Mouse (Mus musculus) forebrain, embryonic 14.5 days (tissue): ENCODE data around the gene Krt14. TPM values are rescaled to one million over a fixed set of nuclear protein-coding genes. Genes with fewer than 3 reads are reported as not detected.

Experiments
- ATAC-seq: fragments of 200-750 bp; cut with Nextera tagmentation; 2 replicates; pipeline ENCODE4 v1.8.0; 2017; ENCODE audit warnings: mild to moderate bottlenecking, moderate library complexity
- DNase-seq: peaks from one replicate; pipeline ENCODE4 v3.0.0-alpha.2; 2015; ENCODE audit warnings: low spot score
- H3K27ac ChIP-seq: fragments of 300-500 bp; sonication (generic); 2 replicates; pipeline ENCODE4 v1.5.1; 2014; ENCODE audit warnings: low read depth, mild to moderate bottlenecking, control low read depth, low read length, moderate library complexity
- H3K27me3 ChIP-seq: fragments of 300-500 bp; sonication (generic); replicated peaks from 2 replicates; pipeline ENCODE4 v1.6.1; 2014; ENCODE audit warnings: low read length, control low read depth, mixed read lengths; ENCODE audit not compliant: control insufficient read depth, insufficient read depth
- H3K36me3 ChIP-seq: fragments of 300-500 bp; sonication (generic); 2 replicates; pipeline ENCODE4 v1.6.1; 2014; ENCODE audit warnings: low read length, control low read depth; ENCODE audit not compliant: control insufficient read depth, insufficient read depth
- H3K4me1 ChIP-seq: fragments of 300-500 bp; sonication (generic); 2 replicates; pipeline ENCODE4 v1.6.1; 2014; ENCODE audit warnings: antibody characterized with exemption, low read length, control low read depth; ENCODE audit not compliant: control insufficient read depth, insufficient read depth
- H3K4me2 ChIP-seq: fragments of 300-500 bp; sonication (generic); 2 replicates; pipeline ENCODE4 v1.6.1; 2014; ENCODE audit warnings: mild to moderate bottlenecking, control low read depth, low read length
- H3K4me3 ChIP-seq: fragments of 300-500 bp; sonication (generic); 2 replicates; pipeline ENCODE4 v1.5.1; 2014; ENCODE audit warnings: low read depth, low read length, control low read depth
- H3K9ac ChIP-seq: fragments of 300-500 bp; sonication (generic); 2 replicates; pipeline ENCODE4 v1.6.1; 2014; ENCODE audit warnings: mild to moderate bottlenecking, low read length, control low read depth, moderate library complexity
- H3K9me3 ChIP-seq: fragments of 300-500 bp; sonication (generic); replicated peaks from 2 replicates; pipeline ENCODE4 v1.6.1; 2016; ENCODE audit warnings: low read length, control low read depth, mixed read lengths; ENCODE audit not compliant: control insufficient read depth
- WGBS: fragments of 180-500 bp; shearing (Covaris S2); extraction: QIAGEN DNeasy Blood & Tissue Kit; methylation state at CpG from one replicate; pipeline ENCODE4 v1.1.7; 2014; 5-methylcytosine and 5-hydroxymethylcytosine counted together
- polyA plus RNA-seq: library from polyadenylated mRNA; unstranded; fragments of >200 nt; fragmentation: Nextera tagmentation; extraction: Ambion mirVana; gene quantifications from 2 replicates; pipeline ENCODE4 v1.2.1, GENCODE M21; 2014

The Krt14 gene
- polyA plus RNA-seq, 1 experiment from 2014 or later = not detected

GRCm38 (mm10) chr11:100203448-100203847 lies 3.9 kb downstream of the Krt14 start:
- Histone ChIP-seq H3K36me3 (no peaks in the 10 kb centered on the region), H3K4me1 (no peaks in the 10 kb centered on the region), H3K27me3 (no peaks in the 10 kb centered on the region), H3K4me2 (no peak overlapping the region), H3K4me3 (no peak overlapping the region), H3K9me3 (no peaks in the 10 kb centered on the region), H3K9ac (no peak overlapping the region), H3K27ac (no peak overlapping the region)
- DNase-seq = peak; percentile 14
- WGBS = 26% methylated on average over 6 of the region's 6 CpGs
- no peak for ATAC-seq

- WGBS = 85% methylated on average over 4 of the region's 4 CpGs
- Histone ChIP-seq H3K4me3 (no peak overlapping the region), H3K27ac (no peak overlapping the region), H3K9me3 (no peaks in the 10 kb centered on the region), H3K4me1 (no peaks in the 10 kb centered on the region), H3K36me3 (no peaks in the 10 kb centered on the region), H3K27me3 (no peaks in the 10 kb centered on the region), H3K9ac (no peak overlapping the region), H3K4me2 (no peak overlapping the region)
- ATAC-seq (no peak), DNase-seq (no peak)
Measured at GRCm38 (mm10) chr11:100202906-100203305, 4.4 kb downstream of the Krt14 start.

- Histone ChIP-seq H3K9ac (no peak overlapping the region), H3K9me3 (no peaks in the 10 kb centered on the region), H3K4me2 (no peak overlapping the region), H3K4me3 (no peak overlapping the region), H3K27me3 (no peaks in the 10 kb centered on the region), H3K27ac (no peak overlapping the region), H3K36me3 (no peaks in the 10 kb centered on the region), H3K4me1 (no peaks in the 10 kb centered on the region)
- peak; percentile 5 for DNase-seq
- 43% methylated on average over 8 of the region's 8 CpGs for WGBS
- ATAC-seq = no peak
Measured at GRCm38 (mm10) chr11:100200104-100200820, 7.1 kb downstream of the Krt14 start.

- ATAC-seq = no peak
Measured at GRCm38 (mm10) chr11:100198666-100199065, 8.7 kb downstream of the Krt14 start.

GRCm38 (mm10) chr11:100192992-100193391 lies 14.4 kb downstream of the Krt14 start, which contains the start of gene Krt9:
Gene Krt9, minus strand, starts transcription at chr11:100193246.
- ATAC-seq (no peak), DNase-seq (no peak)
- no peaks in the 10 kb centered on the region for H3K4me1 ChIP-seq
- no peaks in the 10 kb centered on the region for H3K9me3 ChIP-seq
- no peak within 1 kb of the TSS for H3K27ac ChIP-seq
- H3K27me3 ChIP-seq = no peaks in the 10 kb centered on the region
- no peaks in the 10 kb centered on the region for H3K36me3 ChIP-seq
- H3K4me2 ChIP-seq = no peak within 1 kb of the TSS
- H3K9ac ChIP-seq = no peak within 1 kb of the TSS
- 70% methylated on average over 9 of the region's 9 CpGs for WGBS
- H3K4me3 ChIP-seq = no peak within 1 kb of the TSS

More at GRCm38 (mm10) chr11:100198666-100199065, 8.7 kb downstream of the Krt14 start:
- Histone ChIP-seq H3K4me1 (no peaks in the 10 kb centered on the region), H3K36me3 (no peaks in the 10 kb centered on the region), H3K9ac (no peak overlapping the region), H3K9me3 (no peaks in the 10 kb centered on the region), H3K27me3 (no peaks in the 10 kb centered on the region), H3K4me2 (no peak overlapping the region), H3K27ac (no peak overlapping the region), H3K4me3 (no peak overlapping the region)
- DNase-seq = no peak
- whole genome bisulfite sequencing = 74% methylated on average over 4 of the region's 4 CpGs

- Histone ChIP-seq H3K4me2 (no peak overlapping the region), H3K4me3 (no peak overlapping the region), H3K27ac (no peak overlapping the region), H3K27me3 (no peaks in the 10 kb centered on the region), H3K9ac (no peak overlapping the region), H3K4me1 (no peaks in the 10 kb centered on the region), H3K9me3 (no peaks in the 10 kb centered on the region), H3K36me3 (no peaks in the 10 kb centered on the region)
- ATAC-seq (no peak), DNase-seq (no peak)
- 97% methylated on average over 3 of the region's 3 CpGs for WGBS
Measured at GRCm38 (mm10) chr11:100191820-100192219, 15.5 kb downstream of the Krt14 start.

- ATAC-seq = no peak
- Histone ChIP-seq H3K4me3 (no peak overlapping the region), H3K27ac (no peak overlapping the region), H3K4me1 (no peaks in the 10 kb centered on the region), H3K36me3 (no peaks in the 10 kb centered on the region), H3K4me2 (no peak overlapping the region), H3K27me3 (no peaks in the 10 kb centered on the region), H3K9me3 (no peaks in the 10 kb centered on the region), H3K9ac (no peak overlapping the region)
- DNase-seq = no peak
- WGBS = 89% methylated on average over 8 of the region's 8 CpGs
Measured at GRCm38 (mm10) chr11:100186736-100187135, 20.6 kb downstream of the Krt14 start.

GRCm38 (mm10) chr11:100181725-100182124 lies 25.6 kb downstream of the Krt14 start:
- no peak overlapping the region for H3K4me3 ChIP-seq
- DNase-seq (no peak), ATAC-seq (no peak)
- no peaks in the 10 kb centered on the region for H3K9me3 ChIP-seq
- no peaks in the 10 kb centered on the region for H3K27me3 ChIP-seq
- 80% methylated on average over 7 of the region's 7 CpGs for WGBS
- H3K27ac ChIP-seq = no peak overlapping the region
- no peak overlapping the region for H3K9ac ChIP-seq
- no peaks in the 10 kb centered on the region for H3K36me3 ChIP-seq
- H3K4me1 ChIP-seq = no peaks in the 10 kb centered on the region
- H3K4me2 ChIP-seq = no peak overlapping the region

GRCm38 (mm10) chr11:100179260-100179659 lies 28.1 kb downstream of the Krt14 start:
- 79% methylated on average over 3 of the region's 3 CpGs for WGBS
- H3K4me2 ChIP-seq = no peak overlapping the region
- no peaks in the 10 kb centered on the region for H3K36me3 ChIP-seq
- DNase-seq = no peak
- no peak for ATAC-seq
- no peaks in the 10 kb centered on the region for H3K9me3 ChIP-seq
- H3K9ac ChIP-seq = no peak overlapping the region
- H3K27me3 ChIP-seq = no peaks in the 10 kb centered on the region
- no peaks in the 10 kb centered on the region for H3K4me1 ChIP-seq
- no peak overlapping the region for H3K4me3 ChIP-seq
- no peak overlapping the region for H3K27ac ChIP-seq
